Comparison of ENCODE assay signal across 10 mouse cellular contexts in the genomic region with DNA sequence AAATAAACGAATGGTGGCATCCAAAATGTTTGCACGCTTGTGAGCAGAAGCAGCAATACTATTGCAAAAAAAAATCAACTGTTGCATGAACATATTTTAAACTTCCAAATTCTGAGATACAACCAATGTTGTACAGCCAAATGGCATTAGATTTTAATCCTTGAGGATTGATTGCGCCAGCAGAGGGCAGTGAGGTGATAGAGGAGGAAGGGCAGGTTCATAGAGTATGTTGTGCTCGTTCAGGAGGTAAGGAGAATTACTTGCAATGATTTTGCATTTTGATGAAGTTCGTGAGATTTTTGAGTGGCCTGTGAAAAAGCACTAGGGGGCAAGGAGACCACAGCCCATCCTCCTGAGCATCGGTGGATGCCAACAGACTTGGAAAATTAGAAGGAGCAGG. TPM values are rescaled to one million over a fixed set of nuclear protein-coding genes. Genes with fewer than 3 reads are reported as not detected.
DNase-seq lines count a peak whose midpoint lies in the region; ATAC-seq and TF ChIP-seq lines count a peak whose summit lies in the region.
"Had no signal": no experiment of that assay in that cellular context is flagged by ENCODE, and none has a peak within 500 bp of the region (broad histone marks: within the 10 kb centered on the region; RNA-seq: fewer than 3 reads in every experiment).

No protein-coding gene starts in this region.

- no peak for ATAC-seq in kidney, embryonic 14.5 days (ENCODE audit: low FRiP score, low TSS enrichment)
- ATAC-seq in Patski: no peak
- ATAC-seq in erythroid progenitor cell, adult 5-6 weeks (replicated peaks; ENCODE audit: low FRiP score, poor library complexity, severe bottlenecking): no peak

- H3K9ac ChIP-seq in kidney, embryonic 14.5 days (ENCODE audit: low read depth, low read length): no peak overlapping the region
- H3K9ac ChIP-seq: liver, embryonic 15.5 days had no signal

- POLR2A ChIA-PET in Patski (lab: Charles Lee): no interaction called here

- no peak overlapping the region for H3K27ac ChIP-seq in kidney, embryonic 14.5 days (ENCODE audit: low read depth, low read length)
- H3K27ac ChIP-seq: liver, embryonic 15.5 days had no signal

- no peaks in the 10 kb centered on the region for H3K4me1 ChIP-seq in kidney, embryonic 14.5 days (ENCODE audit: control insufficient read depth, insufficient read depth, low read length)
- H3K4me1 ChIP-seq: liver, embryonic 15.5 days had no signal

- in situ Hi-C loops in Patski (cut with MboI; ENCODE audit: low pct_unique_long_range_greater_than_20kb): no loop called here

- DNase-seq in kidney, adult 18-20 months: peak; percentile 61
- peak; percentile 7 for DNase-seq in Patski (ENCODE audit: low read depth, low spot score)
- peak; percentile 91 to 92 for DNase-seq in cerebellum, postnatal 10 days
- peak; percentile 70 for DNase-seq in gastrocnemius, postnatal 10 days
- DNase-seq in layer of hippocampus, postnatal 25 days (ENCODE audit: extremely low spot score in 1 of 2, low spot score in 1 of 2): peak; percentile 32 to 81
- peak; percentile 41 for DNase-seq in mesoderm, embryonic 11.5 days (ENCODE audit: low read depth, low spot score)

- H3K36me3 ChIP-seq in kidney, embryonic 14.5 days (ENCODE audit: control insufficient read depth, insufficient read depth, low read length): no peaks in the 10 kb centered on the region
- H3K36me3 ChIP-seq: liver, embryonic 15.5 days had no signal

- TF ChIP-seq CTCF in Patski (IDR thresholded peaks at IDR 0.05): peak; percentile 79

- no peak overlapping the region for H3K4me2 ChIP-seq in kidney, embryonic 14.5 days (replicated peaks; ENCODE audit: low read depth, low read length)
- H3K4me2 ChIP-seq: liver, embryonic 15.5 days had no signal

- CTCF ChIA-PET in Patski (lab: Charles Lee): no interaction called here

- H3K9me3 ChIP-seq in kidney, embryonic 14.5 days (ENCODE audit: control insufficient read depth, low read length): no peaks in the 10 kb centered on the region
- H3K9me3 ChIP-seq: liver, embryonic 15.5 days had no signal

- H3K27me3 ChIP-seq in kidney, embryonic 14.5 days (ENCODE audit: control insufficient read depth, insufficient read depth, low read length): no peaks in the 10 kb centered on the region
- peaks cover 26% of the 10 kb centered on the region for H3K27me3 ChIP-seq in Patski
- H3K27me3 ChIP-seq: liver, embryonic 15.5 days had no signal

- no peak overlapping the region for H3K4me3 ChIP-seq in kidney, embryonic 14.5 days (ENCODE audit: low read length)
- H3K4me3 ChIP-seq: liver, embryonic 15.5 days had no signal

- 27% methylated on average over 6 of the region's 6 CpGs for WGBS in kidney, embryonic 14.5 days

RNA-seq across cellular contexts. Expression of gene F830045P16Rik, which starts 33.8 kb away (rescaled TPM):
- polyA plus RNA-seq in kidney, embryonic 14.5 days (2014; fragmentation: Nextera tagmentation; extraction: Ambion mirVana): not detected in 2 replicates
- not detected for polyA plus RNA-seq in Patski (2021)
- under 1 TPM in 1 of 2 experiments, not detected in 1; 0.12 TPM for total RNA-seq in gastrocnemius, postnatal 10 days (2021)
- under 1 TPM in 1 of 2 experiments, not detected in 1; 0.44 TPM for total RNA-seq in layer of hippocampus, postnatal 25 days (2021)
- total RNA-seq in erythroid progenitor cell, adult 5-6 weeks (2015; ENCODE audit: low replicate concordance): not detected in 2 replicates
- total RNA-seq in erythroid progenitor cell, adult 5-6 weeks (2017; ENCODE audit: low replicate concordance): not detected in 2 replicates
- polyA plus RNA-seq: liver, embryonic 15.5 days; stomach, embryonic 16.5 days had no signal

Comparison
In these comparisons a context has a peak if more than half of its experiments do, and no peak if none do; other contexts are left out.
1. DNase-seq: peak in every context shown above with its lines; median percentile 92 in cerebellum, postnatal 10 days; 70 in gastrocnemius, postnatal 10 days; 61 in kidney, adult 18-20 months; 56 in layer of hippocampus, postnatal 25 days; 41 in mesoderm, embryonic 11.5 days; 7 in Patski.